Mouse (Mus musculus) hindbrain, embryonic 11.5 days (tissue): ENCODE measurements at regions not wholly inside any gene's neighbourhood (a gene's known extent, or its start where the extent isn't known, plus 50 kb on each side); places are given as distances from the start of the nearest gene placed in this dataset.
A peak's percentile ranks its signal among the peaks of the same experiment; 100 is the strongest.

Source experiments
- ATAC-seq: fragments of 200-750 bp; cut with Nextera tagmentation; 2 replicates; pipeline ENCODE4 v1.8.0; 2017; ENCODE audit warnings: mild to moderate bottlenecking, moderate TSS enrichment, moderate library complexity; ENCODE audit not compliant: low FRiP score
- DNase-seq: peaks from one replicate; pipeline ENCODE4 v3.0.0-alpha.2; 2015; ENCODE audit warnings: low spot score
- H3K27ac ChIP-seq: fragments of 300-500 bp; sonication (generic); 2 replicates; pipeline ENCODE4 v1.5.1; 2014; ENCODE audit warnings: mild to moderate bottlenecking, low read depth, low read length
- H3K27me3 ChIP-seq: fragments of 300-500 bp; sonication (generic); 2 replicates; pipeline ENCODE4 v1.6.1; 2014; ENCODE audit warnings: mild to moderate bottlenecking, low read length, moderate library complexity, mixed read lengths; ENCODE audit not compliant: control insufficient read depth, insufficient read depth
- H3K36me3 ChIP-seq: fragments of 300-500 bp; sonication (generic); 2 replicates; pipeline ENCODE4 v1.6.1; 2014; ENCODE audit warnings: mild to moderate bottlenecking, low read length, moderate library complexity, mixed read lengths; ENCODE audit not compliant: control insufficient read depth, insufficient read depth
- H3K4me1 ChIP-seq: fragments of 300-500 bp; sonication (generic); replicated peaks from 2 replicates; pipeline ENCODE4 v1.6.1; 2014; ENCODE audit warnings: low read length, mixed read lengths; ENCODE audit not compliant: control insufficient read depth, insufficient read depth
- H3K4me2 ChIP-seq: fragments of 300-500 bp; sonication (generic); replicated peaks from 2 replicates; pipeline ENCODE4 v1.6.1; 2014; ENCODE audit warnings: mild to moderate bottlenecking, low read depth, low read length
- H3K4me3 ChIP-seq: fragments of 300-500 bp; sonication (generic); 2 replicates; pipeline ENCODE4 v1.5.1; 2014; ENCODE audit warnings: low read depth, low read length
- H3K9ac ChIP-seq: fragments of 300-500 bp; sonication (generic); 2 replicates; pipeline ENCODE4 v1.6.1; 2014; ENCODE audit warnings: low read depth, low read length
- H3K9me3 ChIP-seq: fragments of 300-500 bp; sonication (generic); 2 replicates; pipeline ENCODE4 v1.6.1; 2016; ENCODE audit warnings: low read length; ENCODE audit not compliant: control insufficient read depth
- WGBS: fragments of 180-500 bp; shearing (Covaris S2); extraction: QIAGEN DNeasy Blood & Tissue Kit; methylation state at CpG from one replicate; pipeline ENCODE4 v1.1.7; 2014; 5-methylcytosine and 5-hydroxymethylcytosine counted together

DNA sequence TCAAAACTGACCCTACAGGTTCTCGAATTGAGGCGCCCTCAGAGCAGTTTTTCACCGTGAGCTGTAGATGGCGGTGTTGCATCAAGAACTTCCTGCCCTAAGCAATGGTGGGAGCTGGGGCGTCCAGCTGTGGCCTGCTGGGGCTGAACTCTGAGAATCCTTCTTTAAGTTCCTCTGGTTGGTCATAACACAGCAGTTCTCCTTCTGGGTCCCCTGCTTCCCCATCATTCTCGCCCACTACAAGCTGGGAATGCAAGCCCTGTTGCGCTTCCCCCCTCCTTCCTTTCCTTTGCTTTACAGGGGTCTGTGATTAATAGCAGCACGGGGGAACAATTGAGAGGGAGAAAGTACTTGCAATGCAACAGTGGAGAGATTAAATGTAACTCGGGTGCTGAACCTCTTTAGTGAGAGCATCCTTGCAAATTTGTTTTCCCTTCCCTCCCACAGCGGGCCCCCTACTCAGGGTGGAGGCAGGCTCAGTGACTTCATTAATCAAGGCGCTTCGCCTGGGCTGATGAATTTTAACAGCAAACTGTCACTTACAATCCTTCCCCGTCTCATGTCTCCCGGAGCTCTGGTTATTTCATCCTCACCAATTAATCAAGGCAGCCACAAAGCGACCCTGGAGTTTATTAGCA is 794.3 kb upstream of the Api5 start:
- 2% methylated on average over 15 of the region's 15 CpGs for WGBS
- H3K4me3 ChIP-seq: no peak overlapping the region
- no peak overlapping the region for H3K9ac ChIP-seq

DNA sequence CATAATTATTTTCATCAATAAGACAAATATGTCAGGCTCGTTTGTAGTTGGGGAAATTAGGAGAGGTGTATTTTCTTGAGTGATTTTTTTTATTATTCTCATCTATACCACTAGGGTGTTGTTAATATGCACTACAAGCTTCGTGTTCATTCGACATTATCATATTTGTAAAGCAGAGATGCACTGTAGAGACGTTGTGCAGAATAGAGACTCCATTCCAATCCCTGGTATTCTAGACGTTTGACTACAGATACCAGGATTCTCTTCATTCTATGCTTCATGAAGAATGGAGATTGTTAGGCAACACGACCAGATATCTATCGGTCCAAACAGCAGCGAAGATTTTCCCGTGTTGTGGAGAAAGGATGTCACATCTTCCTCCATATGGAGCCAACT is 793.8 kb upstream of the Api5 start:
- 31% methylated on average over 9 of the region's 9 CpGs for WGBS
- Histone ChIP-seq H3K4me2 (no peak overlapping the region), H3K9me3 (no peaks in the 10 kb centered on the region)

More for the DNA sequence above, 794.3 kb upstream of the Api5 start:
- Histone ChIP-seq H3K36me3 (no peaks in the 10 kb centered on the region), H3K9me3 (no peaks in the 10 kb centered on the region), H3K27me3 (no peaks in the 10 kb centered on the region), H3K27ac (no peak overlapping the region), H3K4me2 (peak overlapping the region; percentile 34), H3K4me1 (no peaks in the 10 kb centered on the region)
- ATAC-seq: peak; percentile 94
- peak; percentile 80 for DNase-seq

DNA sequence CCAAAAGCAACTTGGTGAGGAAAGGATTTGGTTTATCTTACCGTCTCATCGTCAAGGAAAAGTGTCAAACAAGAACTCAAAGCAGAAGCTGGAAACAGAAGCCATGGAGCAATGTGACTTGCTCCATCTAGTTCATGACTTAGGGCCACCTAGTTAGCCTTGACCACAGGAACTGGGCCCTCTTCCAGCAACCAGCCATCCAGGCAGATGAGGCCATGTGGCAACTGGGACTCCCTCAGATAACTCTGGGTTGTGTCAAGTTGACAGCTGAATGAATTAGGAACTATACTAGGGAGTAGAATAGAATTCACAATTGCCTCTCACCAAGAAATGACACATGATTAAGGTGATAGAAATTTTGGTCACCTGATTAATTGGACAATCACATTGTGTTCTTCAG is 791.5 kb upstream of the Api5 start:
- DNase-seq (no peak), ATAC-seq (no peak)
- WGBS: 94% methylated on average over 2 of the region's 2 CpGs
- H3K36me3 ChIP-seq: no peaks in the 10 kb centered on the region
- H3K4me1 ChIP-seq: no peaks in the 10 kb centered on the region
- H3K27me3 ChIP-seq: no peaks in the 10 kb centered on the region
- H3K4me2 ChIP-seq: no peak overlapping the region
- H3K27ac ChIP-seq: no peak overlapping the region
- H3K9me3 ChIP-seq: no peaks in the 10 kb centered on the region
- no peak overlapping the region for H3K4me3 ChIP-seq
- H3K9ac ChIP-seq: no peak overlapping the region

More for the DNA sequence above, 793.8 kb upstream of the Api5 start:
- Histone ChIP-seq H3K36me3 (no peaks in the 10 kb centered on the region), H3K27ac (no peak overlapping the region), H3K4me3 (no peak overlapping the region), H3K9ac (no peak overlapping the region), H3K4me1 (no peaks in the 10 kb centered on the region), H3K27me3 (no peaks in the 10 kb centered on the region)
- DNase-seq: no peak
- peak; percentile 16 for ATAC-seq

DNA sequence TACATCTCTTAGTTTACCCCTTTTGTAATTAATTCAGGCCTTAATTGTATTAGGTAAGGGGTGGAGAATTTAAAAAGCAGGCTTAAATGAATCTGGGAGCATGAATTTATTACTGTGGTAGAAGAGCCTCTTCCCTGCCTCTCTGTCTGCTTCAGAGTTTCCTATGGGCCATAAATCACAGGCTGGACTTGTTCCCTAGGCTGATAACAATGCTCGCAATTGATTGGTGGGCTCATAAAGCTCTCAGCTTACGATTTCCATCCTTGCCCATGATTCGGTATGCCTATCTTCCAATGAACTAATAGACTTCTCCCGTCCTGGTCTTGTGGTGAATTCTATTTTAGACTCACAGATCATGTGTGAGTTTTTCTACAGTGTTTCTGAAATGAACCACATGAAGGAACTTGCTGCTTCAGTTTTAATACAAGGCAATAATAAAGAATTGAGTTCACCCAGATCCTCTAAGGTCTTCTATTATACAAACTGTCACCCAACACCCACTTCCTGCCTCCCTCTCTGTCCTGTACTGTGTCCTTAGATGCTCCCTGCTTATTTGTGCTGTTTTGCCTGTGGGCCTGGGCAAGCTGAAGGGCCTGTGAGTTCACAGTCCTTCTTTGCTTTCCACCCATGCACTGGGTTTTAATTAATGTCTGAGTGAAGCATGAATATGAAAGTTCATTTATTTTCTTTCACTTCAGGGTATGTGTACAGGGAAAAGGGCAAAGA is 772.4 kb upstream of the Api5 start:
- Histone ChIP-seq H3K4me1 (no peaks in the 10 kb centered on the region), H3K9ac (no peak overlapping the region), H3K9me3 (no peaks in the 10 kb centered on the region), H3K36me3 (no peaks in the 10 kb centered on the region), H3K27me3 (no peaks in the 10 kb centered on the region), H3K4me3 (no peak overlapping the region), H3K4me2 (no peak overlapping the region), H3K27ac (no peak overlapping the region)
- WGBS: 67% methylated on average over 4 of the region's 4 CpGs
- DNase-seq: no peak
- ATAC-seq: no peak
